Mouse (Mus musculus): Measurements from ENCODE around the gene Pip5kl1.

GRCm38 (mm10) chr2:32597248-32597647 lies 22.7 kb downstream of the Pip5kl1 start:
- TF ChIP-seq POLR2A (IDR thresholded peaks at IDR 0.05; ENCODE audit: insufficient read depth, low read length), result no peak
- TF ChIP-seq CTCF (IDR thresholded peaks at IDR 0.05; ENCODE audit: low read depth, low read length), result no peak
- no peak for TF ChIP-seq EP300 (IDR thresholded peaks at IDR 0.05; ENCODE audit: insufficient read depth, low read depth, low read length)

Measured in ES-Bruce4 (cell line).